Mouse (Mus musculus) thymus, adult 2 months (tissue): Measurements from ENCODE around the gene Hmga1b. TPM values are rescaled to one million over a fixed set of nuclear protein-coding genes. Genes with fewer than 3 reads are reported as not detected.
A peak's percentile ranks its signal among the peaks of the same experiment; 100 is the strongest.

Source experiments
- DNase-seq: peaks from one replicate; pipeline ENCODE4 v3.0.0; 2021
- H3K27ac ChIP-seq: fragments of 200-500 bp; 2 replicates; pipeline ENCODE4 v1.5.1; 2012; ENCODE audit warnings: low read length, control low read depth; ENCODE audit not compliant: control insufficient read depth, insufficient read depth
- H3K27me3 ChIP-seq: fragments of 200-500 bp; 2 replicates; pipeline ENCODE4 v1.6.1; 2012; ENCODE audit warnings: mild to moderate bottlenecking, low read length, moderate library complexity, mixed read lengths; ENCODE audit not compliant: control insufficient read depth, insufficient read depth
- H3K36me3 ChIP-seq: fragments of 200-500 bp; 2 replicates; pipeline ENCODE4 v1.6.1; 2012; ENCODE audit warnings: mild to moderate bottlenecking, low read length, moderate library complexity; ENCODE audit not compliant: control insufficient read depth, insufficient read depth
- H3K4me1 ChIP-seq: fragments of 200-500 bp; replicated peaks from 2 replicates; pipeline ENCODE4 v1.6.1; 2012; ENCODE audit warnings: low read length; ENCODE audit not compliant: control insufficient read depth, insufficient read depth
- H3K4me3 ChIP-seq: fragments of 200-500 bp; 2 replicates; pipeline ENCODE4 v1.5.1; 2012; ENCODE audit warnings: mild to moderate bottlenecking, low read length, control low read depth, moderate library complexity; ENCODE audit not compliant: control insufficient read depth, insufficient read depth
- CTCF ChIP-seq: fragments of 200-500 bp; IDR thresholded peaks from 2 replicates; pipeline ENCODE4 v1.5.1; 2012; ENCODE audit warnings: mild to moderate bottlenecking, control low read depth, low read length, moderate library complexity, borderline replicate concordance; ENCODE audit not compliant: control insufficient read depth, poor library complexity, insufficient read depth; ENCODE audit errors: extremely low read depth
- POLR2A ChIP-seq: fragments of 200-500 bp; IDR thresholded peaks from 2 replicates; pipeline ENCODE4 v1.6.1; 2012; ENCODE audit warnings: mild to moderate bottlenecking, low read length, control low read depth, moderate library complexity; ENCODE audit not compliant: control insufficient read depth, poor library complexity, insufficient read depth; ENCODE audit errors: extremely low read depth
- WGBS: fragments of 180-500 bp; shearing (Covaris S2); methylation state at CpG from one replicate; pipeline ENCODE4 v1.1.7; 2018; 5-methylcytosine and 5-hydroxymethylcytosine counted together
- polyA plus RNA-seq: library from polyadenylated mRNA; depleted of rRNA; stranded (reverse); fragments of >200 nt; gene quantifications from 2 replicates; pipeline ENCODE4 v1.2.3, GENCODE M21; 2012

Gene Hmga1b
- polyA plus RNA-seq, 1 experiment: 3.3 TPM

DNA sequence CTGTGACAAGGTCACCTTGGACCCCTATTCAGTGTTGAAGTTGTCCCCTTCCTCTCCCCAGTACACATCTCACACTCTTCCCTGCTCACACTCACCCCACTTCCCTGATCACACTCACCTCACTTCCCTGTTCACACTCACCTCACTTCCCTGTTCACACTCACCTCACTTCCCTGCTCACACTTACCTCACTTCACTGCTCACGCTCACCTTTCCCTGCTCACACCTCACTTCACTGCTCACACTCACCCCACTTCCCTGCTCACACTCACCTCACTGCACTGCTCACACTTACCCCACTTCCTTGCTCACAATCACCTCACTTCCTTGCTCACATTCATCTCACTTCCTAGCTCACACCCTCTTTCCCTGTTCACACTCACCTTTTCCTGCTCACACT is 31.2 kb upstream of the Hmga1b start:
- no peaks in the 10 kb centered on the region; the same call in 1 of the 2 replicates for H3K27me3 ChIP-seq
- H3K36me3 ChIP-seq: no peaks in the 10 kb centered on the region
- peaks cover 9% of the 10 kb centered on the region for H3K4me1 ChIP-seq
- peak overlapping the region; percentile 19; the same call in 1 of the 2 replicates for H3K27ac ChIP-seq
- no peak overlapping the region for H3K4me3 ChIP-seq
- 94% methylated on average over 1 of the region's 1 CpGs for WGBS
- TF ChIP-seq POLR2A (no peak), CTCF (no peak)
- DNase-seq: no peak

DNA sequence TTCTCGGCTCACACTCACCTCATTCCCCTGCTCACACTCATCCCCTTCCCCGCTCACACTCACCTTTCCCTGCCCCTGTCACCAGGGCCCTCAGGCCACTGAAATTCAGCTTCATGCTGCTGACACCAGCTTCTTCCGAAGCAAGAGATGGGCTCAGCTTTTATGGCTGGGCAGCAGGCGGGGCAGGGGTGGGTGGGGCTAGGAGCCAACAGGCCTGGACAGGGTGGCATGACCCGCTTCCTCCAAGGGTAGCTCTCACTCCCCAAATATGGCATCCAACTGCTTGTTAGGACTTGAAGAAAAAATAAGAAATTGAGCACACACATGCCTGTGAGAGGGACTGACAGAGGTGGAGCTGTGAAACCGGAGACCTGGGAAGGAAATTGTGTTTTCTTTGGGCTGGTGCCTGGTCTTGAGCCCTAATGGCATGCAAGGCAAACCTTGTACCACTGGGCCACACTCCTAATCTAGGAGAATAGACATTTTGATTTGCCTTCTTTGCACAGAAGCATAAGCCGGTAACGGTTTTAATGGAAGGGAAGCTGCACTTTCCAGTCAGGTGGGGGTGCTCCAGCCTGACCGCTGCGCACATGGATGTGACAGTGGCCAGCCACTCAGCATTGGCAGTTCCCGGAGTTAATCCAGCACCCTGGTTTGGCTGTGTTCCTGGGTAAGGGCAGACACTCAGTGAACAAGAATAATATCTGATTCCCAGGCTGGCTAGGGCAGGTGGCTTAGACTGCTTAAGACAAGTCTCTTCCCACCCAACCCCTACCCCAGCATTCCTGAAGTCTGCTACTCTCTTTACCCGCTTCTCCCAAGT is 30.5 kb upstream of the Hmga1b start, which contains the start of gene Cbr2:
Gene Cbr2 (minus strand): TSS at position 257 of the 823 bp plus-strand sequence.
- no peak within 1 kb of the TSS for H3K4me3 ChIP-seq
- no peaks in the 10 kb centered on the region; the same call in 1 of the 2 replicates for H3K27me3 ChIP-seq
- 91% methylated on average over 12 of the region's 12 CpGs for WGBS
- peak within 1 kb of the TSS; percentile 19; the same call in 1 of the 2 replicates for H3K27ac ChIP-seq
- no peak for TF ChIP-seq POLR2A
- TF ChIP-seq CTCF: no peak
- H3K36me3 ChIP-seq: no peaks in the 10 kb centered on the region
- no peak for DNase-seq
- peaks cover 4% of the 10 kb centered on the region for H3K4me1 ChIP-seq

DNA sequence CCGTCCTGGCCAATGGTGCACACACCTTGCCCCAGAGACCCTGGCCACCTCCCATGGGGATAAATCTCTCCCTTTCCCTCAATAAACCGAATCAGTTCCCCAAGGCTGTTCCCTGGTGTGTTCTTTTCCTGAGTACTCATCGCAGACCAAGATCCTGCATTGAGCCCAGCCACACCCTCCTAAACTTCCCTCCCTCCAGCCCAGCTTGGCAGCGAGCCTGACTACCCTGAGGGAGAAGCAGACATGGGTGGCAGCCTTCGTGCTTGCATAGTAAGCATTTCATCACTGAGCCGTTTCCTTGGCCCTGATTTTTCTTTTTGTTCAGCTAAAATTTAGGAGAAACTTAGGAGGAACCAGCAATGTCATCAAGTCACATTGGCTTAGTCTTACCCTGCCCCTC is 29.1 kb upstream of the Hmga1b start:
- no peak for DNase-seq
- Histone ChIP-seq H3K36me3 (no peaks in the 10 kb centered on the region), H3K27ac (no peak overlapping the region), H3K4me1 (peaks cover 3% of the 10 kb centered on the region; the same call in 1 of the 2 replicates), H3K27me3 (no peaks in the 10 kb centered on the region), H3K4me3 (no peak overlapping the region)
- 46% methylated on average over 6 of the region's 6 CpGs for WGBS
- TF ChIP-seq CTCF: no peak
- no peak for TF ChIP-seq POLR2A

DNA sequence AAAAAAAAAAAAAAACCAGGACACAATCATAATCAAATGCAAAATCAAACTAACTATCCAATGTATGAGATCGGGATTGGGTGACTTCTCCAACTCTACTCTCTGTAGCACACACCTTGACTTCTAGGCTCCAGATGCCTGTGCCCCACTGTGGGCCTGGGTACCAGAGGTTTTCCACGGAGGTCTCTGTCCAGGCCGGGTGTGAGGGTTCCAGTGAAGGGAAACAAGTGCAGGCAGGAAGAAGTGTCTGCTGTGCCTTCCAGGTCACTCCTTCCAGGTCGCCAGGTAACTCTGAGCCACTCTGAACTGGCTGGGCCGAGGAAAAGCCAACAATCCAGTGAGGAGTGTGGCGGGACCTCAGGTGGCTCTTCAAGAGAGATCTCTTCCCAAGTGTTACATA is 26.2 kb upstream of the Hmga1b start:
- TF ChIP-seq CTCF (no peak), POLR2A (no peak)

DNA sequence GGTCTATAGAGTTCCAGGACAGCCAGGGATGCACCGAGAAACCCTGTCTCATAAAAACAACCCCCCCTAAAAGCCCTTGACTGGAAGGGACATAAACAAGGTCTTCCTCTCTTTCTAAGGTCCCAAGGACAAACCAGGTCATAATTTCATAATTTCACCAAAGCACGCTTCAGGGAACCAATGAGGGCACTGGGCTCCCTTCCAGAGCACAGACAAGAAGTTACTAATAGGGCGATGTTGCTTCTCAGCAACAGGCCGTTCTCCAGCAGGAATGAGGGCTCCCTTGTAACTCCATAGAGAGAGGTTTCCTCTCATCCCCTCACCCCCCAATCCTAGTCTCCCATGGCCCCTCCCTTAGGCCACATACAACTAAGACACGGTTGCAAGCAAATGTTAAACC is 21.6 kb upstream of the Hmga1b start:
- no peak overlapping the region for H3K4me3 ChIP-seq
- TF ChIP-seq CTCF (no peak), POLR2A (no peak)
- DNase-seq: no peak
- H3K4me1 ChIP-seq: no peaks in the 10 kb centered on the region
- WGBS: 94% methylated on average over 5 of the region's 5 CpGs
- H3K27me3 ChIP-seq: no peaks in the 10 kb centered on the region
- H3K27ac ChIP-seq: no peak overlapping the region
- no peaks in the 10 kb centered on the region for H3K36me3 ChIP-seq

More for the DNA sequence above, 26.2 kb upstream of the Hmga1b start:
- WGBS: 88% methylated on average over 6 of the region's 6 CpGs
- Histone ChIP-seq H3K27me3 (no peaks in the 10 kb centered on the region), H3K4me3 (no peak overlapping the region), H3K4me1 (no peaks in the 10 kb centered on the region), H3K27ac (no peak overlapping the region), H3K36me3 (no peaks in the 10 kb centered on the region)
- DNase-seq: no peak

DNA sequence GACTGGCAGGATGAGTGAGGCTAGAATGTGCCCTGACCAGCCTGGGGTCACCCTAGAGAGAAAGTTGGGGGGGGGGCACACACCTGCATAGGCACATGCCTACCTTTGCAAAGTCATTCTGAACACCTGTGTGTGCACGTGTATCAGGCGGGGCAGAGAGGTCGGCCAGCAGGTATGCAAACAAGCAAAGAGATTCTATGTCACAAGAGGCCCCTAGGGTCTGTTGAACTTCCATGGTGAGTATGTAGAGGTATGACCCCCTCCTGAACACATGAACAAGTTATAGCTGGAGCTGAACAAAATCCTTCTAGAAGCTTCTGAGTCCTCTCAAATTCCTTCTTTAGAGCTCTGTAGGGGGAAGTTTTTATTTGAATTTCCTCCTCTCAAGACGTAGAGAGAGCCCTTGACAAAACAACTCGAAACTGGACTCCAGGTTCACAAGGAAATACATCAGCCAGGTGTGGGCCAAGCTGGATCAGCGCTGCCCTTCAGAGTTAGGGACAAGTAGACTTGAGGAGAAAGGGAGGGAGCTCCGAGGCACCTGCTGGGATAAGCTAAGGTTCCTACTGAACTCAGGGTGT is 18.4 kb upstream of the Hmga1b start:
- H3K36me3 ChIP-seq: no peaks in the 10 kb centered on the region
- TF ChIP-seq POLR2A (no peak), CTCF (no peak)
- H3K4me3 ChIP-seq: no peak overlapping the region
- DNase-seq: no peak
- 90% methylated on average over 7 of the region's 7 CpGs for WGBS
- H3K27me3 ChIP-seq: no peaks in the 10 kb centered on the region
- no peak overlapping the region for H3K27ac ChIP-seq
- H3K4me1 ChIP-seq: no peaks in the 10 kb centered on the region

DNA sequence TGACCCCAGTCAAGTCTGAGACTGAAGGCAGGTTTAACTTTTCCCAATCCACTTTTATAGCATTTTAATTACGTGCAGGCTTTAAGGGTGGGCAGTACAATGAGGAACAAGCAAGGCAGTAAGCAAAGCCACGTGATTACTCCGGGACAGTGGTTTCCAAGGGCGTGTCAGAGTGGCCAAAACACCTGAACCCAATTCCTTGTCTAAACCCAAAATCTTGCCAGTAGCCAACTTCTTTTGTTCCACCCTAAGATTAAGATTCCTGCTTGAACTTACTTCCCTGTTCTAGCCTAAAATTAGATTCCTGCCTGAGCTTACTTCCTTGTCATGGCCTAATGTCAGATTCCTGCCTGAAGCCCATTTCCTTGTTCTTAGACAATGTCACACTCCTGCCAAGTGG is 14.6 kb upstream of the Hmga1b start:
- Histone ChIP-seq H3K27me3 (no peaks in the 10 kb centered on the region), H3K36me3 (no peaks in the 10 kb centered on the region), H3K4me1 (no peaks in the 10 kb centered on the region), H3K4me3 (no peak overlapping the region), H3K27ac (no peak overlapping the region)
- TF ChIP-seq POLR2A (no peak), CTCF (no peak)
- no peak for DNase-seq
- 43% methylated on average over 4 of the region's 4 CpGs for WGBS
